Mouse (Mus musculus) kidney, adult 18-20 months (tissue): ENCODE measurements around the gene Kremen1.

Experiments used
- DNase-seq: peaks from one replicate; pipeline ENCODE4 v3.0.0; 2021

Gene Kremen1

DNA sequence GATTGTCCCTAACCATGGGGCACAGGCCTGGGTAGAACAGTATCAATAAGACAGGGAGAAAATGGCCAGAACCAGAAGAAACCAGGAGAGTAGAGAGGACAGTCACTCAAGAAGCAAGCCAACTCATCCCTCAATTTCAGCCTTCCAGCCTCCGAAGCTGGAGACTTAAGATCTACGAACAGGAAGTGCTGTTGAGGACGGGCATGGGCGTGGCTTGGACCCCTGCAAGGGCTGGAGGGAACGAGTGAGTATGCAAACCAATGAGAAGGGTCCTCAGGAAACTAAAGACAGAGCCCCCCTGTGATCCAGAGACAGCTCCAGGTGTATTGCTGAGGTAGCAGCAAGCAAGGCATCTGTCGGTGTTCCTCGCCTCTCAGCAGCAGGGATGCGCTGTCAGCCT is 97.0 kb downstream of the Kremen1 start:
- no peak for DNase-seq

DNA sequence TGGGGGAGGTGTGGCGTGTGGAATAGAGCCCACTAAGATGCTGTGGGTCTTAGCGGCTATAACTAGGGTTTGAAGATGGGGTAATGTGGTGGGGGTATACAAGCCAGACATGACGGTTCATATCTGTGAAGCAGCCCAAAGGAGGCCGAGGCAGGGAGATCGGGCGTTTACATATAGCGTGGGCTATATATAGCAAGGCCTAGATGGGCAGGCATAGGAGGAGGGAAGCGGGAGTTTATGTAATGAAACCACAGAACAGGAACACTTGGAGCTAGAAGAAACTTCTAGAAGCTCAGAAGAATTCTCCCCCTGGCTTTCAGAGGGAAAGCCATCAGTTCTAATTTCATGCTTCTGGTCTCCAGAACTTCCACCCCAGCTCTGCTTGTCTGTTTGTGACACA is 97.9 kb downstream of the Kremen1 start:
- no peak for DNase-seq

- peak; percentile 57 for DNase-seq
Observed at GRCm38 (mm10) chr11:5160722-5161485, 100.5 kb downstream of the Kremen1 start.

DNA sequence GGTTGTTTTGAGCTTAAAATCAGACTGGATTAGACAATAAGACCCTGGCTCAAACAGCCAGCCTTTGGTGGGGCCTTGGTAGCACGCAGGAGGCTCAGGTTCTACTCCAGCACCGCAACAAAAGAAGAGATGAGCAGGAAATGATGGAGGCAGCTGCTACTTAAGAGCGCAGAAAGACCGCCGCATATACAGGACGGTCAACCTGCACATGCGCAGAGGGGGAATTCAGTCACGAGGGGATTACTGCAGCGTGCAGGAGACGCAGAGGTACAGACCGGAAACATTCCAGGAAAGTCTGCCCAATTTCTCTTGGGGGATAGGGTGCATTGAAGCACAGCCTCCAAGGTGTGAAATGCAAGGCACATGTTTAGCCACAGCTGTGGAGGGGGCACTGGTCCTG is 103.3 kb downstream of the Kremen1 start:
- DNase-seq = no peak

- peak; percentile 49 for DNase-seq
Observed at GRCm38 (mm10) chr11:5154961-5155805, 106.2 kb downstream of the Kremen1 start.

GRCm38 (mm10) chr11:5151680-5152337 is 109.5 kb downstream of the Kremen1 start, which contains the start of gene Emid1:
Gene Emid1 (minus strand): TSS chr11:5152257.
- DNase-seq = peak; percentile 41

DNA sequence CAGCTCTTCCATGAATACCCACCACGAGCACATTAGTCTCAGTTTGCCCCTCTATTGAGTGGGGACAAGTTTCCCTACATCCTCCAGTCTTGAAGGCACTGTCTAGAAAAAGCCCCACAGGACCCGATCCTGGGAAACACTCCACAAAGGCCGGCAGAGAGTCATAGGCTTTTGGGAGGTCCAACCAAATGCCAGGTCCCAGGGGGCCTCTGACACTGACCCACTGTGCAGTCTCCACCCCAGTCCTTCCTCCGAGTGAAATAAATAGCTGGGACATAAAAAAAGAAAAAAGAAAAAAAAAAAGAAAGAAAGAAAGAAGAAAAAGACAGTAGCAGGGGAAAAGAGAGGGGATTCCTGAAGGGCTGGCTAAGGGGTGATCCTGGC is 110.1 kb downstream of the Kremen1 start:
- DNase-seq = peak; percentile 30

DNA sequence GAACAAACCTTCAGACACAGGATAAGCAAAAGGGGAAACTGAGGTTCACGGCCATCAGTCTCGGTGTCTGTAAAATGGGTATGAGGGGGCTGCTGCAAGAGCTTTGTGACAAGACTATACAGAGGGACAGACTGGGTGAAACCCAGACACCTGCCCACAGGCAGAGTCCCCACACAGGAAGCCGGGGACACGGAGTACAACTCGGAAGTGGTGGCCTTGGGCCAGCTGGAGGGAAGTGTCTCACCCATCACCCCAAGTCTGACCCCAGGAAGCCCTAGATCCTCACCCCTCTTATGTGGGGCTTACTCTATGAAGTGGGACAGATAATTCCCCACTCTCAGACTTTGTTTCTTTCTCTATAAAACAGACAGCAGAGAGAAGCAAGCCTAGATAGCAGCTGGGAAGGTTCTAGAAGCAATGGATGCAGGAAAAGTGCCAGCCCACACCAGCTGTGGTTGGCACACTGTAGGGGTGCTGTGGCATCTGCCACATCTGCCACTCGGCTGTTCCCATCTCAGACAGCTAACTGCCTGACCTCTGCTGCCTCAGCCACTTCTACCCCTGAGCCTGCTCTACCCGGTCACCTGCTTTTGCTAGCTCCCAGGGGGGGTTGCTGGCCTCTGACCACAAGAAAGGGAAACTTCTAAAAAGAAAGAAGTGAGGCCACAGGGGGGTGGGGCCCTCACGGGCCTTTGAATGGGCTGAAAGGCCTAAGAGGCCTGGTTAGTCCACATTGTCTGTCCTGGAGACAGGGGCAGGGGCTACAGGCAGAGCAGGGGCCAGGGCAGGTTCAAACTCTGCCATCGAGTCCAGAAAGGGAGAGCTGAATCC is 110.7 kb downstream of the Kremen1 start:
- no peak for DNase-seq

- no peak for DNase-seq
Observed at GRCm38 (mm10) chr11:5149955-5150354, 111.4 kb downstream of the Kremen1 start.

GRCm38 (mm10) chr11:5149249-5149648 is 112.1 kb downstream of the Kremen1 start:
- peak; percentile 70 for DNase-seq

- no peak for DNase-seq
Observed at GRCm38 (mm10) chr11:5145600-5145999, 115.8 kb downstream of the Kremen1 start.

- DNase-seq = no peak
Observed at GRCm38 (mm10) chr11:5141965-5142364, 119.4 kb downstream of the Kremen1 start.
